Mouse (Mus musculus) Muller cell, postnatal 12 days (primary cell): ENCODE data around the gene Mthfs.
A peak's percentile ranks its signal among the peaks of the same experiment; 100 is the strongest.
"Not testable (repeated sequence)": the region's sequence is repeated elsewhere in the genome, so short reads cannot be mapped to it uniquely, and the experiment has no call there.

Source experiments
- DNase-seq: peaks from one replicate; pipeline ENCODE4 v3.0.0-alpha.2; 2015; ENCODE audit errors: inconsistent ontology term

The Mthfs gene

DNA sequence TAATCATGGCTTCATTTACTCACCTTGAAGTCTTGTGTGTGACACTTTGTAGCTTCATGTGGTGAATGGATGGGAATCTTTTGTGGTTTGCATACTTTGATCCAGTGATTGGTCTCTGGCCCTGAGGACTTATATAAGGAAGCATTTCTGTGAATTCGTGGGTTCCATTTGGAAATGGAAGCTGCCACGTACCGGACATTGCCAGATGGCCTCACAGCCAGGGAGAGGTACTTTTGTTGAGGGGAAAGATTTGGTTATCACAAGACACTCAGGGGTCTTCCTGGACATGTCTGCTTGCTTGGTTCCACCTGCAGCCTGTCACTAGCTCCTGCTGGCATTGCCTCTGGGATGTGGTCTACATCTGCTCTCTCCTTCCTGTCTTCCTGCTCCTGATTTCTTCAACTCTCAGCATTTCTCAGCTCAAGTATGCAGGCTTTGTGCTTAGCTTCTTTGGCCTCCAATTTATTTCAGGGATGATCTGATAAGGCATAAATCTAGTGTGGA is 30.1 kb downstream of the Mthfs start:
- DNase-seq, result not testable (repeated sequence)

GRCm38 (mm10) chr9:89253400-89253799 is 42.9 kb downstream of the Mthfs start:
- DNase-seq, result no peak

- DNase-seq, result no peak
Observed at GRCm38 (mm10) chr9:89256556-89257335, 46.3 kb downstream of the Mthfs start.

- no peak for DNase-seq
Observed at GRCm38 (mm10) chr9:89263968-89264367, 53.5 kb downstream of the Mthfs start.

- DNase-seq, result no peak
Observed at GRCm38 (mm10) chr9:89264571-89264970, 54.1 kb downstream of the Mthfs start.

GRCm38 (mm10) chr9:89267093-89267492 is 56.6 kb downstream of the Mthfs start:
- no peak for DNase-seq

DNA sequence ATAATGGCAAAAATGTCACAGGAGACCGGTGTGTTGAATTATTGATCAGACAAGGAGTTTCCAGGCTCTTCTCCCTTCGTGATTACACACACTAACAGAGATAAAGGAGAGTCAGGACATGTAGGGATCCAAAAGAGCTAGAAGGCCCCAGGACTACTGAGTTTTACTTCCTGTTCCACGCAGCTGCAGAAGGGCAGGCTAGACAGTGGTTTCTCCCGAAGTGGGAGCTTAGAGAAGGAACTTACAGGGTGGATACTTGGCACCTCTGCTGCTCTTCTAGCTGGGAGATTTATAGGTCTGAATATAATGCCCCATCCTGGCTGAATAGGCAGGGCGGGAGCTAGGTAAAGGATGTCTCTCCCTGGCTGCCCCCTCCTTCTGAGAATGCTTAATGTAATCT is 57.1 kb downstream of the Mthfs start:
- DNase-seq, result no peak

DNA sequence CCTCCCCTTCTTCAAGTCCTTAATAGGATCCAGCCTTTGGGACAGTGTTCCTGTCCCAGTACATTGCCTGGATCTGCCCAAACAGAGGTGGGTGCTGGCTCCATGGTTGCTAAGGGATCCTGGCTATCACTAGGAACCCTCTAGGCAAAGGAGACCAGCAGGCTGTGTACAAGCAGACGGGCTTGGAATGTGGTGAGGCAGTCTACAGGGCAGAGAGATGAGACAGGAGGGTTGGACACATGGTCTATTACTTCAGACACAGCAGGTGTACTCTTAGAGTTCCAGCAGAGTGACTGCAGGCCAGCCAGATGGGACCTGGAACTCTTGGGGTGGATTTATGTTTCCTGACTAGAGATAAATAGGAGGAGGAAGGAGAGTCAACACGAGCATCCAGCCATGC is 59.9 kb downstream of the Mthfs start:
- DNase-seq, result no peak

GRCm38 (mm10) chr9:89273766-89274165 is 63.3 kb downstream of the Mthfs start:
- DNase-seq, result no peak

- DNase-seq, result no peak
Observed at GRCm38 (mm10) chr9:89278207-89278606, 67.7 kb downstream of the Mthfs start.

- DNase-seq, result no peak
Observed at GRCm38 (mm10) chr9:89282374-89283068, 72.0 kb downstream of the Mthfs start.

DNA sequence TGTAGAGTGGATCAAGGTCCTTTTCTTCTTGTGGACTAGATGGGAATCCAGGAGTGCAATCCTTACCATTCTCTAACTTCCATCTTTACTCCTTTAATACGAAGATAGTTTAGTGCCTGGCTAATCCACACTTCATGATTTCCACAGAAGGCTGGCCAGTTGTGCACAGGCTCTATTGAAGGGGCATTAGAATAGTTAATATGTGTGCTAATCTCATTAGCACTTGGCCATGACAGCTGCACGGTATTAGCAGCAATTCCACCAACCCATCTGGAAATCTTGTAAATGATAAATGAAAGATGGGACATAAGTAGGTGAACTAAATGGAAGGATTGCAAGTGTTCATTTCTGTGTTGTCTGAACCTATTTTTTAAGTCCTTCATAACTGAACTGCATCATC is 77.6 kb downstream of the Mthfs start:
- no peak for DNase-seq

DNA sequence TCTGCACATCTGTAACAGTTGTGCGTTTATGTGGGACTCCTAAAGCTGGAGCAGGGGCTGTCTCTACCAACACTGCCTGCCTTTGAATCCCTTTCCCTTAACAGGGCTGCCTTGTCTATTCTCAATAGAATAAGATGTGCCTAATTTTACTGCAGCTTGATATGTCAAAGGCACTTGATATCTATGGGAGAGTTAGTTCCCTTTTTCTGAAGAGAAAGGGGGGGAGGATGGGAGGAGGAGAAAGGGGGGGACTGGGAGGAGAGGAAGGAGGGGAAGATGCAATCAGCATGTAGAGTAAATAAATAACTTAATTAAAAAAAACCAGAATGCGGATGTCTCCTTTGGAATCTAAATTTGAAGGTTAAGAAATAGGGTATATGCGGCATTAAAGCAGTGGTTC is 82.9 kb downstream of the Mthfs start:
- DNase-seq, result no peak

GRCm38 (mm10) chr9:89294121-89294520 is 83.6 kb downstream of the Mthfs start:
- no peak for DNase-seq

- DNase-seq, result no peak
Observed at GRCm38 (mm10) chr9:89305637-89306036, 95.2 kb downstream of the Mthfs start.

GRCm38 (mm10) chr9:89308357-89309194 is 98.1 kb downstream of the Mthfs start:
- peak; percentile 3 for DNase-seq

- DNase-seq, result no peak
Observed at GRCm38 (mm10) chr9:89309195-89309535, 98.7 kb downstream of the Mthfs start.

- DNase-seq, result no peak
Observed at GRCm38 (mm10) chr9:89311649-89312048, 101.2 kb downstream of the Mthfs start.

- DNase-seq, result peak; percentile 34
Observed at GRCm38 (mm10) chr9:89373731-89374130, 163.3 kb downstream of the Mthfs start.

- DNase-seq, result no peak
Observed at GRCm38 (mm10) chr9:89374650-89375049, 164.2 kb downstream of the Mthfs start.

- no peak for DNase-seq
Observed at GRCm38 (mm10) chr9:89403031-89403430, 192.6 kb downstream of the Mthfs start.
